Mouse (Mus musculus) G1E (cell line): ENCODE measurements around the gene Dscaml1. TPM values are rescaled to one million over a fixed set of nuclear protein-coding genes. Genes with fewer than 3 reads are reported as not detected.

Experiments
- ATAC-seq: 2 replicates; pipeline ENCODE4 v1.8.0; 2016; ENCODE audit warnings: mild to moderate bottlenecking; ENCODE audit not compliant: insufficient number of reproducible peaks, poor library complexity, low FRiP score, severe bottlenecking; ENCODE audit errors: extremely low read depth
- DNase-seq: peaks from one replicate; pipeline ENCODE4 v3.0.0; 2012; ENCODE audit warnings: low spot score
- H3K27me3 ChIP-seq: 2 replicates; pipeline ENCODE4 v1.6.1; 2012; ENCODE audit warnings: mild to moderate bottlenecking, low read length, inconsistent platforms; ENCODE audit not compliant: insufficient read depth
- H3K36me3 ChIP-seq: replicated peaks from 2 replicates; pipeline ENCODE3; 2012; ENCODE audit warnings: mild to moderate bottlenecking, inconsistent platforms
- H3K4me1 ChIP-seq: 2 replicates; pipeline ENCODE4 v1.6.1; 2012; ENCODE audit warnings: low read depth, low read length, inconsistent platforms, mixed read lengths; ENCODE audit not compliant: insufficient read depth
- H3K4me3 ChIP-seq: 2 replicates; pipeline ENCODE4 v1.5.1; 2012; ENCODE audit warnings: low read depth, mild to moderate bottlenecking, inconsistent platforms, low read length, moderate library complexity, mixed read lengths
- H3K9me3 ChIP-seq: replicated peaks from 2 replicates; pipeline ENCODE4 v1.6.1; 2012; ENCODE audit warnings: inconsistent platforms
- CTCF ChIP-seq: IDR thresholded peaks from 2 replicates; pipeline ENCODE4 v1.5.1; 2012; ENCODE audit warnings: low read depth, low read length, inconsistent platforms, mixed read lengths
- GATA1 ChIP-seq: IDR thresholded peaks from 2 replicates; pipeline ENCODE4 v1.6.1; 2012; ENCODE audit warnings: borderline replicate concordance, low read length, inconsistent platforms, mixed read lengths
- GATA2 ChIP-seq: IDR thresholded peaks from 2 replicates; pipeline ENCODE4 v1.6.1; 2012; ENCODE audit warnings: low read depth, low read length, inconsistent platforms, borderline replicate concordance
- POLR2AphosphoS5 ChIP-seq: IDR thresholded peaks from 2 replicates; pipeline ENCODE4 v1.6.1; 2012; ENCODE audit warnings: low read depth, low read length, inconsistent platforms; ENCODE audit not compliant: insufficient replicate concordance
- TAL1 ChIP-seq: conservative IDR thresholded peaks from 2 replicates; pipeline ENCODE4 v1.6.1; 2012; ENCODE audit warnings: low read depth, low read length, inconsistent platforms, mixed read lengths
- polyA plus RNA-seq: library from polyadenylated mRNA; stranded (reverse); fragments of >175 nt; gene quantifications from 2 replicates; pipeline ENCODE4 v1.2.3, GENCODE M21; 2012
- total RNA-seq, 2 experiments: library from RNA; stranded (forward) in 1 of 2; stranded (reverse) in 1 of 2; fragments of 200-1000 nt in 1 of 2; fragments of >200 nt in 1 of 2; fragmentation: Nextera tagmentation in 1 of 2; gene quantifications; 2 replicates each; pipeline ENCODE4 v1.2.3; 2014 to 2017

Dscaml1 gene
- total and polyA plus RNA-seq, 3 experiments, result 0.22 TPM; not detected in 2

- DNase-seq, result no peak
- Histone ChIP-seq H3K27me3 (peaks cover 7% of the 10 kb centered on the region), H3K9me3 (no peaks in the 10 kb centered on the region), H3K4me1 (no peaks in the 10 kb centered on the region), H3K36me3 (no peaks in the 10 kb centered on the region), H3K4me3 (no peak overlapping the region)
- ATAC-seq, result no peak
- TF ChIP-seq TAL1 (no peak), CTCF (no peak), GATA1 (no peak), POLR2AphosphoS5 (no peak), GATA2 (no peak)
These were observed 91.7 kb downstream of the Dscaml1 start for GRCm38 (mm10) chr9:45517993-45518705.

GRCm38 (mm10) chr9:45519841-45520240 lies 93.4 kb downstream of the Dscaml1 start:
- no peak for DNase-seq
- no peak for TF ChIP-seq TAL1
- TF ChIP-seq GATA2, result no peak
- TF ChIP-seq POLR2AphosphoS5, result no peak
- TF ChIP-seq CTCF, result no peak
- no peak for TF ChIP-seq GATA1
- Histone ChIP-seq H3K27me3 (peaks cover 7% of the 10 kb centered on the region), H3K9me3 (no peaks in the 10 kb centered on the region), H3K4me3 (no peak overlapping the region), H3K36me3 (no peaks in the 10 kb centered on the region), H3K4me1 (no peaks in the 10 kb centered on the region)
- no peak for ATAC-seq

GRCm38 (mm10) chr9:45522866-45523265 lies 96.4 kb downstream of the Dscaml1 start:
- H3K4me1 ChIP-seq, result no peaks in the 10 kb centered on the region
- H3K27me3 ChIP-seq, result peaks cover 7% of the 10 kb centered on the region
- no peaks in the 10 kb centered on the region for H3K9me3 ChIP-seq
- H3K4me3 ChIP-seq, result no peak overlapping the region
- H3K36me3 ChIP-seq, result no peaks in the 10 kb centered on the region
- no peak for TF ChIP-seq TAL1
- no peak for TF ChIP-seq CTCF
- no peak for TF ChIP-seq GATA1
- TF ChIP-seq POLR2AphosphoS5, result no peak
- no peak for TF ChIP-seq GATA2
- ATAC-seq (no peak), DNase-seq (no peak)

GRCm38 (mm10) chr9:45524505-45524904 lies 98.1 kb downstream of the Dscaml1 start:
- H3K27me3 ChIP-seq, result peaks cover 3% of the 10 kb centered on the region
- TF ChIP-seq GATA1, result no peak
- H3K9me3 ChIP-seq, result no peaks in the 10 kb centered on the region
- no peak overlapping the region for H3K4me3 ChIP-seq
- ATAC-seq (no peak), DNase-seq (no peak)
- H3K4me1 ChIP-seq, result no peaks in the 10 kb centered on the region
- H3K36me3 ChIP-seq, result no peaks in the 10 kb centered on the region

- ATAC-seq (no peak), DNase-seq (no peak)
- no peaks in the 10 kb centered on the region for H3K4me1 ChIP-seq
- no peak for TF ChIP-seq CTCF
- TF ChIP-seq POLR2AphosphoS5, result no peak
- H3K9me3 ChIP-seq, result no peaks in the 10 kb centered on the region
- no peak overlapping the region for H3K4me3 ChIP-seq
- H3K36me3 ChIP-seq, result no peaks in the 10 kb centered on the region
- H3K27me3 ChIP-seq, result no peaks in the 10 kb centered on the region
These were observed 106.8 kb downstream of the Dscaml1 start for GRCm38 (mm10) chr9:45533253-45533652.

GRCm38 (mm10) chr9:45534472-45534988 lies 108.1 kb downstream of the Dscaml1 start:
- ATAC-seq (no peak), DNase-seq (no peak)
- H3K4me1 ChIP-seq, result no peaks in the 10 kb centered on the region
- no peaks in the 10 kb centered on the region for H3K27me3 ChIP-seq
- no peak for TF ChIP-seq TAL1
- TF ChIP-seq POLR2AphosphoS5, result no peak
- TF ChIP-seq GATA1, result no peak
- TF ChIP-seq GATA2, result no peak
- TF ChIP-seq CTCF, result no peak
- no peaks in the 10 kb centered on the region for H3K36me3 ChIP-seq
- H3K4me3 ChIP-seq, result no peak overlapping the region
- H3K9me3 ChIP-seq, result no peaks in the 10 kb centered on the region

GRCm38 (mm10) chr9:45537649-45538048 lies 111.2 kb downstream of the Dscaml1 start:
- TF ChIP-seq GATA2 (no peak), GATA1 (no peak), TAL1 (no peak), POLR2AphosphoS5 (no peak), CTCF (no peak)
- Histone ChIP-seq H3K27me3 (no peaks in the 10 kb centered on the region), H3K36me3 (no peaks in the 10 kb centered on the region), H3K4me3 (no peak overlapping the region), H3K9me3 (no peaks in the 10 kb centered on the region), H3K4me1 (no peaks in the 10 kb centered on the region)
- ATAC-seq (no peak), DNase-seq (no peak)
